Mouse (Mus musculus): ENCODE measurements around the gene Stub1. TPM values are rescaled to one million over a fixed set of nuclear protein-coding genes. Genes with fewer than 3 reads are reported as not detected.
A peak's percentile ranks its signal among the peaks of the same experiment; 100 is the strongest.

Gene Stub1
- polyA plus RNA-seq, 1 experiment = 196 TPM

DNA sequence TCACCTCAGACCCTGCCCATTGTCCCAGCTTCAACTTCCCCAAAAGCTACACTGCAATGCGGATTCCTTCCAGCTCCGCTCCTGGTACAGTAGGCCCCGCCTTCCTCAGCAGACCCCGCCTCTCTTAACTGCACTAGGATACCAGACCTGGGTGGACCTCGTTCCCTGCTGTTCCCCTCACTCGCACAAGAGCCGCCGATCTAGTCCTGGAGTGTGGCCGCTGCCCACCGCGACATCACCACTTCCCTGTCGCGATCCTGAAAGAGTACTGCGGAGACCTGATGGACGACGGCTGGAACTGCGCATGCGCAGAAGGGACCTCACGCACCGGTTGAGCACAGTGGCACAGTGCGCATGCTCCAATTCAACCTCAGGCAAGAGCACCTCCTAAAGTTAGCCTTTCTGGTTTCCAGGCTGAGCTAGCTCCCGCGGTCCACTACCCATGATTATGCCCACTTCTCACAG is 47.9 kb downstream of the Stub1 start, which contains the start of gene Haghl:
Gene Haghl, minus strand, starts transcription at position 393 of the 465 bp plus-strand sequence.
- Histone ChIP-seq H3K4me2 (ENCODE audit: low read depth) (peak within 1 kb of the TSS; percentile 97), H3K4me3 (peak within 1 kb of the TSS; percentile 52), H3K79me2 (ENCODE audit: control insufficient read depth, insufficient read depth) (no peaks in the 10 kb centered on the region), H3ac (ENCODE audit: control insufficient read depth, insufficient read length) (peak within 1 kb of the TSS; percentile 0), H3K36me3 (ENCODE audit: control insufficient read depth, insufficient read depth) (peaks cover 4% of the 10 kb centered on the region), H3K27me3 (ENCODE audit: control insufficient read depth, insufficient read depth, insufficient read length) (no peaks in the 10 kb centered on the region)
- TF ChIP-seq SRF (IDR thresholded peaks at IDR 0.05; ENCODE audit: control insufficient read depth, insufficient read length, low read depth) (no peak), TCF12 (IDR thresholded peaks at IDR 0.05; ENCODE audit: insufficient read depth, poor library complexity, severe bottlenecking) (no peak), REST (IDR thresholded peaks at IDR 0.05; ENCODE audit: insufficient read depth, insufficient read length) (no peak), POLR2AphosphoS2 (IDR thresholded peaks at IDR 0.05; ENCODE audit: insufficient read length, low read depth) (peak; percentile 96), TCF3 (IDR thresholded peaks at IDR 0.05; ENCODE audit: insufficient read length, low read depth) (no peak), MYOG (IDR thresholded peaks at IDR 0.05; ENCODE audit: control insufficient read depth in 1 of 3, insufficient read depth in 1 of 3, insufficient read length in 2 of 3, low read depth in 2 of 3) (no peak), E2F4 (IDR thresholded peaks at IDR 0.05; ENCODE audit: insufficient read depth) (no peak), POLR2A (IDR thresholded peaks at IDR 0.05; ENCODE audit: insufficient read length, low read depth) (peak; percentile 85), CEBPB (IDR thresholded peaks at IDR 0.05; ENCODE audit: insufficient read depth, poor library complexity, severe bottlenecking) (no peak), MYOD1 (IDR thresholded peaks at IDR 0.05; ENCODE audit: control insufficient read depth in 1 of 3, insufficient read length in 2 of 3, low read depth in 2 of 3) (no peak), MAX (IDR thresholded peaks at IDR 0.05; ENCODE audit: low read depth) (no peak), USF1 (IDR thresholded peaks at IDR 0.05; ENCODE audit: low read depth) (no peak)

DNA sequence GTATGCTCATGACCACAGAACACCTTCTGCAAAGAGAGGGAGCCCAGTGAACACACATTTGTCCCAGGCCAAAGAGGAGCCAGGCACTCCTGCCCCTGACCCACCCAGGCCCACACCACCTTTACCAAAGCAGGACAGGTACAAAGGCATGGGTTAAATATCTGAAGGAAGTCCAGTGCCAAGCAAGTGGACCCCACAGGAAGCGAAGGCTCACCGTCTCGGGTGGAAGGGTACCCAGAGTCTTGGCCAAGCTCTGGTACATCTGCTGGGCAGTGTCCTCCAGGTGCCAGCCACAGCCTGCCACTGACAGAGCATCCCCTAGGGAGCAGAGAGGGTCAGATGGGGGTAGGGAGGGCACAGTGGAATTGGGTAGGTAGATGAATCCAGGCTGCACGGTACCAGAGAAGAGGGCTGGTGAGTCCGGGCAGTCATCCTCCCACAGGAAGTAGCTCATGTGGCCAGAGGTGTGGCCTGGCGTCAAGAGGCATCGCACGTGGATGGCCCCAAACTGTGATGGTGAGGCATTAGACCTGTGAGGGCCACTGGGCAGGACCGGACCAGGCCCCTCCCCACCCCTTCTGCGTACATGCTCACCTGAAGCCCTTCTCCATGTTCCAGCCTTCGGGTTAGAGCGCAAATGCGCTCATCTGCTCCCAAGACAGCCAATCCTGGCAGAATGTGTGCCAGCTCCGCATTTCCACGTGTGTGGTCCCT is 49.2 kb downstream of the Stub1 start:
- peaks cover 4% of the 10 kb centered on the region for H3K36me3 ChIP-seq (ENCODE audit: control insufficient read depth, insufficient read depth)
- peak overlapping the region; percentile 52 for H3K4me3 ChIP-seq

DNA sequence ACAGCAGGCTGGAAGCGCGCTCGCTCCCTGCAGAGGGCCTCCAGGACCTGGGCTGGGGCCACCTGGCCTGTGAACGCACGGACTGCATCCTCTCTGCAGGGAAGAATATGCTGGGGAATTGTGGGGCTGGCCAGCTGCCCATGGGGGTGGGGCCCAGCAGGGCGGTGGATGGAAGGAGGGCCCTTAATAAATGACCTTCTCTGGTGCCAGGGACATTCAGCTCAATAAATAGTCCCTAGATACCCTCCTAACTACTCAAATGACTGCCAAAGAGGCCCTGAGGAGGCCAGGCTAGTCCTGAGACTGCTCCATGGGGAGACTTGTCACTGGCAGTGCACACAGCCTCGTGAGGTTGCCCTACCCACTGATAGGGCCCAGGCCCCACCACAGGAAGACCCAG is 50.1 kb downstream of the Stub1 start:
- H3K79me2 ChIP-seq (ENCODE audit: control insufficient read depth, insufficient read depth) = no peaks in the 10 kb centered on the region
- H3K4me2 ChIP-seq (ENCODE audit: low read depth) = no peak overlapping the region
- H3K4me3 ChIP-seq = no peak overlapping the region
- H3ac ChIP-seq (ENCODE audit: control insufficient read depth, insufficient read length) = no peak overlapping the region
- peaks cover 4% of the 10 kb centered on the region for H3K36me3 ChIP-seq (ENCODE audit: control insufficient read depth, insufficient read depth)
- peak; percentile 2 for TF ChIP-seq POLR2A (IDR thresholded peaks at IDR 0.05; ENCODE audit: insufficient read length, low read depth)
- TF ChIP-seq REST (IDR thresholded peaks at IDR 0.05; ENCODE audit: insufficient read depth, insufficient read length) = no peak
- no peak for TF ChIP-seq MYOD1 (IDR thresholded peaks at IDR 0.05; ENCODE audit: control insufficient read depth in 1 of 3, insufficient read length in 2 of 3, low read depth in 2 of 3)
- no peak for TF ChIP-seq E2F4 (IDR thresholded peaks at IDR 0.05; ENCODE audit: insufficient read depth)
- no peak for TF ChIP-seq CEBPB (IDR thresholded peaks at IDR 0.05; ENCODE audit: insufficient read depth, poor library complexity, severe bottlenecking)
- no peaks in the 10 kb centered on the region for H3K27me3 ChIP-seq (ENCODE audit: control insufficient read depth, insufficient read depth, insufficient read length)

More for the DNA sequence above, 49.2 kb downstream of the Stub1 start:
- H3K4me2 ChIP-seq (ENCODE audit: low read depth) = peak overlapping the region; percentile 97
- TF ChIP-seq E2F4 (IDR thresholded peaks at IDR 0.05; ENCODE audit: insufficient read depth) (no peak), POLR2AphosphoS2 (IDR thresholded peaks at IDR 0.05; ENCODE audit: insufficient read length, low read depth) (peak; percentile 37), MYOG (IDR thresholded peaks at IDR 0.05; ENCODE audit: control insufficient read depth in 1 of 3, insufficient read depth in 1 of 3, insufficient read length in 2 of 3, low read depth in 2 of 3) (no peak), MAX (IDR thresholded peaks at IDR 0.05; ENCODE audit: low read depth) (no peak)
- H3K79me2 ChIP-seq (ENCODE audit: control insufficient read depth, insufficient read depth) = no peaks in the 10 kb centered on the region
- no peak overlapping the region for H3ac ChIP-seq (ENCODE audit: control insufficient read depth, insufficient read length)
- no peaks in the 10 kb centered on the region for H3K27me3 ChIP-seq (ENCODE audit: control insufficient read depth, insufficient read depth, insufficient read length)

DNA sequence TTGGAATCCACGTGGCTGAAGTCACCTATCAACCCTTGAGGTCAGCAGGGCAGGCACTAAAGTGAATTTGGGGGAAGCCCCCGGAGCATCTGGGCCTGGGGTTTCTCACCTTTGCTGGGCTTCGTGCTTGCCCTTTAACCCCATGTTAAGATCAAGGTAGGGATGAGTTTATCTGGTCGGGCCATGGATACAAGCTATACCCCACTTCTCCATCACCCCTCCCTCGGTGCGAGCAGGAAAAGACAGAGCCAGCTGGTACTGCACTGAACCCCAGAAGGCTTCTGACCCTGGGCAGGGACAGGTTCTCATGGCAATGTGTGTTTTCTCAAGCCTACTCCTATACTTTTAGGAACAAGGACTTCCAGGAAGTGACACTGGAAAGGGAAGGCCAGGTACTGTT is 51.9 kb downstream of the Stub1 start:
- Histone ChIP-seq H3K4me3 (no peak overlapping the region), H3K4me2 (ENCODE audit: low read depth) (no peak overlapping the region), H3K79me2 (ENCODE audit: control insufficient read depth, insufficient read depth) (no peaks in the 10 kb centered on the region), H3K36me3 (ENCODE audit: control insufficient read depth, insufficient read depth) (peaks cover 4% of the 10 kb centered on the region), H3K27me3 (ENCODE audit: control insufficient read depth, insufficient read depth, insufficient read length) (no peaks in the 10 kb centered on the region), H3ac (ENCODE audit: control insufficient read depth, insufficient read length) (no peak overlapping the region)
- no peak for TF ChIP-seq TCF3 (IDR thresholded peaks at IDR 0.05; ENCODE audit: insufficient read length, low read depth)
- TF ChIP-seq MYOD1 (IDR thresholded peaks at IDR 0.05; ENCODE audit: control insufficient read depth in 1 of 3, insufficient read length in 2 of 3, low read depth in 2 of 3) = no peak
- TF ChIP-seq SRF (IDR thresholded peaks at IDR 0.05; ENCODE audit: control insufficient read depth, insufficient read length, low read depth) = no peak

Other genes starting within 250 kb of the Stub1 start
- 0.24 TPM for gene Gng13, start 116.2 kb downstream of the Stub1 start, polyA plus RNA-seq (2012; fragmentation: generic; extraction: Trizol)
- gene Chtf18, start 106.0 kb downstream of the Stub1 start, polyA plus RNA-seq (2012; fragmentation: generic; extraction: Trizol) = 7.2 TPM
- gene Rpusd1, start 105.7 kb downstream of the Stub1 start, polyA plus RNA-seq (2012; fragmentation: generic; extraction: Trizol) = 13.0 TPM
- not detected for gene Mslnl, start 97.4 kb downstream of the Stub1 start, polyA plus RNA-seq (2012; fragmentation: generic; extraction: Trizol)
- 91.8 TPM for gene Msln, start 79.0 kb downstream of the Stub1 start, polyA plus RNA-seq (2012; fragmentation: generic; extraction: Trizol)
- 31.4 TPM for gene Narfl, start 59.6 kb downstream of the Stub1 start, polyA plus RNA-seq (2012; fragmentation: generic; extraction: Trizol)
- gene Haghl, start 47.7 kb downstream of the Stub1 start, polyA plus RNA-seq (2012; fragmentation: generic; extraction: Trizol) = 29.8 TPM
- 0.08 TPM for gene Ccdc78, start 46.8 kb downstream of the Stub1 start, polyA plus RNA-seq (2012; fragmentation: generic; extraction: Trizol)
- gene Fam173a, start 40.5 kb downstream of the Stub1 start, polyA plus RNA-seq (2012; fragmentation: generic; extraction: Trizol) = 61.0 TPM
- gene AC134908.4, start 37.7 kb downstream of the Stub1 start, polyA plus RNA-seq (2012; fragmentation: generic; extraction: Trizol) = not detected
- gene Metrn, start 36.3 kb downstream of the Stub1 start, polyA plus RNA-seq (2012; fragmentation: generic; extraction: Trizol) = 44.4 TPM
- gene Fbxl16, start 24.3 kb downstream of the Stub1 start, polyA plus RNA-seq (2012; fragmentation: generic; extraction: Trizol) = 6.0 TPM
- 18.0 TPM for gene Wdr24, start 9.8 kb downstream of the Stub1 start, polyA plus RNA-seq (2012; fragmentation: generic; extraction: Trizol)
- gene Jmjd8, start 4.5 kb downstream of the Stub1 start, polyA plus RNA-seq (2012; fragmentation: generic; extraction: Trizol) = 15.5 TPM
- 0.67 TPM for gene Rhbdl1, start 3.9 kb upstream of the Stub1 start, polyA plus RNA-seq (2012; fragmentation: generic; extraction: Trizol)
- 0.67 TPM for gene Gm20683, start 8.4 kb upstream of the Stub1 start, polyA plus RNA-seq (2012; fragmentation: generic; extraction: Trizol)
- gene Rhot2, start 11.4 kb upstream of the Stub1 start, polyA plus RNA-seq (2012; fragmentation: generic; extraction: Trizol) = 48.3 TPM
- 7.4 TPM for gene Wdr90, start 28.1 kb upstream of the Stub1 start, polyA plus RNA-seq (2012; fragmentation: generic; extraction: Trizol)
- gene Mcrip2, start 35.4 kb upstream of the Stub1 start, polyA plus RNA-seq (2012; fragmentation: generic; extraction: Trizol) = 36.7 TPM
- gene Mettl26, start 41.7 kb upstream of the Stub1 start, polyA plus RNA-seq (2012; fragmentation: generic; extraction: Trizol) = 23.6 TPM
- gene Wfikkn1, start 47.5 kb upstream of the Stub1 start, polyA plus RNA-seq (2012; fragmentation: generic; extraction: Trizol) = 0.25 TPM
- 18.3 TPM for gene Rab40c, start 86.3 kb upstream of the Stub1 start, polyA plus RNA-seq (2012; fragmentation: generic; extraction: Trizol)
- 46.3 TPM for gene Pigq, start 111.5 kb upstream of the Stub1 start, polyA plus RNA-seq (2012; fragmentation: generic; extraction: Trizol)
- gene Nhlrc4, start 111.6 kb upstream of the Stub1 start, polyA plus RNA-seq (2012; fragmentation: generic; extraction: Trizol) = 0.17 TPM
- gene A930017K11Rik, start 119.2 kb upstream of the Stub1 start, polyA plus RNA-seq (2012; fragmentation: generic; extraction: Trizol) = 0.02 TPM
- 7.2 TPM for gene Capn15, start 152.4 kb upstream of the Stub1 start, polyA plus RNA-seq (2012; fragmentation: generic; extraction: Trizol)
- 19.7 TPM for gene Rab11fip3, start 236.2 kb upstream of the Stub1 start, polyA plus RNA-seq (2012; fragmentation: generic; extraction: Trizol)